Mouse (Mus musculus): Measurements from ENCODE around the gene Mdm2. TPM values are rescaled to one million over a fixed set of nuclear protein-coding genes. Genes with fewer than 3 reads are reported as not detected.

Mdm2 gene
- total and polyA plus RNA-seq, 3 experiments = 35.3 to 601 (median 42.2) TPM

- Histone ChIP-seq H3K79me2 (ENCODE audit: control insufficient read depth, insufficient read depth, low read length, poor library complexity) (peaks cover 39% of the 10 kb centered on the region), H3K27ac (ENCODE audit: control insufficient read depth, low read depth, low read length) (peak overlapping the region; percentile 35), H3K27me3 (ENCODE audit: control insufficient read depth in 1 of 2, insufficient read depth in 2 of 2, low read length in 2 of 2) (no peaks in the 10 kb centered on the region), H3K36me3 (ENCODE audit: control insufficient read depth in 1 of 2, insufficient read depth in 2 of 2, low read length in 2 of 2) (peaks cover 11 to 14% of the 10 kb centered on the region in 2 experiments), H3K9ac (ENCODE audit: control insufficient read depth, low read depth, low read length, poor library complexity, severe bottlenecking) (peak overlapping the region; percentile 99), H3K4me1 (ENCODE audit: control insufficient read depth in 1 of 2, insufficient read depth in 2 of 2, low read length in 2 of 2) (peaks cover 0 to 8% of the 10 kb centered on the region in 2 experiments; a peak in 2 of 4 replicates), H3K4me3 (ENCODE audit: control insufficient read depth in 1 of 2, insufficient read depth in 1 of 2, low read depth in 2 of 2, low read length in 2 of 2) (peak overlapping the region; percentile 85 to 94), H3K9me3 (replicated peaks; ENCODE audit: insufficient read depth, low read length) (no peaks in the 10 kb centered on the region)
- DNase-seq (ENCODE audit: low read depth, low spot score) = peak; percentile 72
- 0 out of 2 replicates have a peak, but pooled peaks have one; percentile 10 for TF ChIP-seq ETS1 (IDR thresholded peaks at IDR 0.05; ENCODE audit: low read depth, low read length)
- no peak for TF ChIP-seq ZKSCAN1 (IDR thresholded peaks at IDR 0.05; ENCODE audit: low read depth, low read length)
- TF ChIP-seq TAL1 (IDR thresholded peaks at IDR 0.05; ENCODE audit: low read length) = 0 out of 2 replicates have a peak, but pooled peaks have one; percentile 5
- TF ChIP-seq CHD2 (IDR thresholded peaks at IDR 0.05; ENCODE audit: low read length) = no peak
- 0 out of 2 replicates have a peak, but pooled peaks have one; percentile 32 for TF ChIP-seq GATA1 (IDR thresholded peaks at IDR 0.05; ENCODE audit: low read depth, low read length)
- no peak for TF ChIP-seq UBTF (IDR thresholded peaks at IDR 0.05; ENCODE audit: borderline replicate concordance, insufficient read depth, low read depth, low read length)
- TF ChIP-seq SMC3 (IDR thresholded peaks at IDR 0.05; ENCODE audit: low read depth, low read length) = no peak
- no peak for TF ChIP-seq POLR2AphosphoS2 (IDR thresholded peaks at IDR 0.05; ENCODE audit: low read length)
- TF ChIP-seq SIN3A (IDR thresholded peaks at IDR 0.05; ENCODE audit: low read length) = 0 out of 2 replicates have a peak, but pooled peaks have one; percentile 12
- peak; percentile 44; the same call in 1 of the 2 replicates for TF ChIP-seq MYC (IDR thresholded peaks at IDR 0.05; ENCODE audit: low read depth, low read length)
Measured at GRCm38 (mm10) chr10:117708856-117709255, 1.7 kb downstream of the Mdm2 start.

- Histone ChIP-seq H3K36me3 (ENCODE audit: control insufficient read depth in 1 of 2, insufficient read depth in 2 of 2, low read length in 2 of 2) (peaks cover 12 to 14% of the 10 kb centered on the region in 2 experiments), H3K27ac (ENCODE audit: control insufficient read depth, low read depth, low read length) (no peak overlapping the region), H3K79me2 (ENCODE audit: control insufficient read depth, insufficient read depth, low read length, poor library complexity) (peaks cover 39% of the 10 kb centered on the region)
Measured at GRCm38 (mm10) chr10:117708376-117708775, 2.2 kb downstream of the Mdm2 start.

More at GRCm38 (mm10) chr10:117708376-117708775, 2.2 kb downstream of the Mdm2 start:
- Histone ChIP-seq H3K9me3 (replicated peaks; ENCODE audit: insufficient read depth, low read length) (no peaks in the 10 kb centered on the region), H3K4me1 (ENCODE audit: control insufficient read depth in 1 of 2, insufficient read depth in 2 of 2, low read length in 2 of 2) (peaks cover 0 to 8% of the 10 kb centered on the region in 2 experiments; a peak in 2 of 4 replicates), H3K4me3 (ENCODE audit: control insufficient read depth in 1 of 2, insufficient read depth in 1 of 2, low read depth in 2 of 2, low read length in 2 of 2) (peak overlapping the region in 1 of 2 experiments; percentile 85; a peak in 2 of 4 replicates), H3K27me3 (ENCODE audit: control insufficient read depth in 1 of 2, insufficient read depth in 2 of 2, low read length in 2 of 2) (no peaks in the 10 kb centered on the region), H3K9ac (ENCODE audit: control insufficient read depth, low read depth, low read length, poor library complexity, severe bottlenecking) (peak overlapping the region; percentile 99)
- TF ChIP-seq ZMIZ1 (IDR thresholded peaks at IDR 0.05; ENCODE audit: low read depth, low read length) = no peak
- TF ChIP-seq GABPA (IDR thresholded peaks at IDR 0.05; ENCODE audit: low read depth, low read length) = no peak
- no peak for TF ChIP-seq CTCF (IDR thresholded peaks at IDR 0.05 in 2 of 3, conservative IDR thresholded peaks at IDR 0.05 in 1 of 3; ENCODE audit: control insufficient read depth in 1 of 3, insufficient read depth in 1 of 3, low read depth in 2 of 3, low read length in 3 of 3, poor library complexity in 1 of 3, severe bottlenecking in 1 of 3)
- no peak for TF ChIP-seq NELFE (IDR thresholded peaks at IDR 0.05; ENCODE audit: low read depth, low read length)
- no peak for TF ChIP-seq MYB (IDR thresholded peaks at IDR 0.05; ENCODE audit: low read depth, low read length)
- TF ChIP-seq HCFC1 (IDR thresholded peaks at IDR 0.05; ENCODE audit: low read depth, low read length) = no peak
- TF ChIP-seq POLR2A (IDR thresholded peaks at IDR 0.05; ENCODE audit: control insufficient read depth in 1 of 2, insufficient read depth in 1 of 2, low read depth in 1 of 2, low read length in 2 of 2, poor library complexity in 1 of 2) = no peak
- TF ChIP-seq BHLHE40 (IDR thresholded peaks at IDR 0.05; ENCODE audit: borderline replicate concordance, low read depth, low read length) = no peak
- TF ChIP-seq UBTF (IDR thresholded peaks at IDR 0.05; ENCODE audit: borderline replicate concordance, insufficient read depth, low read depth, low read length) = no peak
- TF ChIP-seq RCOR1 (IDR thresholded peaks at IDR 0.05; ENCODE audit: low read depth, low read length) = no peak
- TF ChIP-seq TCF12 (IDR thresholded peaks at IDR 0.05; ENCODE audit: low read depth, low read length) = no peak
- no peak for TF ChIP-seq TAL1 (IDR thresholded peaks at IDR 0.05; ENCODE audit: low read length)
- no peak for TF ChIP-seq JUND (IDR thresholded peaks at IDR 0.05; ENCODE audit: low read depth, low read length)
- no peak for TF ChIP-seq E2F4 (IDR thresholded peaks at IDR 0.05; ENCODE audit: borderline replicate concordance, low read depth, low read length)
- TF ChIP-seq MEF2A (IDR thresholded peaks at IDR 0.05; ENCODE audit: extremely low read depth, insufficient replicate concordance, low read depth, low read length, poor library complexity, severe bottlenecking) = no peak
- TF ChIP-seq GATA1 (IDR thresholded peaks at IDR 0.05; ENCODE audit: low read depth, low read length) = no peak
- DNase-seq (ENCODE audit: low read depth, low spot score) = no peak
